Mouse (Mus musculus): ENCODE data around the gene Serpini1. TPM values are rescaled to one million over a fixed set of nuclear protein-coding genes. Genes with fewer than 3 reads are reported as not detected.

Gene Serpini1
- total and polyA plus RNA-seq, 3 experiments: 1.1 to 2.5 (median 1.2) TPM

DNA sequence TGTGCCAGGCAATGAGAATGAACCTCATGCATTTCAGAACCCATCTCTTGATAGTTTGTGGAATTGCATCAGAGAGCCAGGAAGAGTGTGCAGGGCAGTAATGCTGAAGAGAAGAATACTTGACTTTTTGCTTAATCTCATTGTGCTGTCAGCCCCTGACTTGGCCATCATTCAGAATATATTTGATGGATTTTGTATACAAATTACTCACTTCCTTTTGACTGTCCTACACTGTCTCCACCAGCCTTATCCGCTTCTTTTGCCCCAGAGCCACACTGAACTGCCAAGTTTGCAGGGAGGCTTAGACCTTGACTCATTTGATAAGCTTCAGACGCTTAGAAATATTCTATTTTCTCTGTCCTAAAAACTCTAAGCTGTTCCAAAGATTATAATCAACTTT, 129.4 kb downstream of the Serpini1 start:
- no peaks in the 10 kb centered on the region for H3K36me3 ChIP-seq (replicated peaks in 1 of 2; ENCODE audit: control insufficient read depth in 1 of 2, insufficient read depth in 1 of 2, low read length in 1 of 2)
- no peaks in the 10 kb centered on the region for H3K79me2 ChIP-seq (replicated peaks; ENCODE audit: control insufficient read depth, extremely low read depth, insufficient read depth, poor library complexity, severe bottlenecking)
- H3K9me3 ChIP-seq (replicated peaks; ENCODE audit: low read length): no peaks in the 10 kb centered on the region
- dilution Hi-C loops (cut with MboI; ENCODE audit: extremely low pct_ligation_motif_present, extremely low pct_unique_long_range_greater_than_20kb, low sequenced_read_pairs): no loop called here
- H3K4me3 ChIP-seq (replicated peaks in 1 of 3; ENCODE audit: low read depth in 2 of 3, low read length in 2 of 3, poor library complexity in 1 of 3): no peak overlapping the region
- H3K27ac ChIP-seq (ENCODE audit: insufficient read depth, low read depth): no peak overlapping the region
- DNase-seq (ENCODE audit: extremely low read depth): no peak
- no peaks in the 10 kb centered on the region for H3K4me1 ChIP-seq (ENCODE audit: control insufficient read depth in 1 of 2, insufficient read depth in 2 of 2)
- TF ChIP-seq ETS1 (conservative IDR thresholded peaks at IDR 0.05; ENCODE audit: low read depth, low read length) (no peak), USF1 (IDR thresholded peaks at IDR 0.05; ENCODE audit: low read depth, low read length) (no peak), HCFC1 (IDR thresholded peaks at IDR 0.05; ENCODE audit: low read depth, low read length) (no peak), PAX5 (IDR thresholded peaks at IDR 0.05; ENCODE audit: low read length) (no peak), RAD21 (IDR thresholded peaks at IDR 0.05; ENCODE audit: low read depth, low read length) (no peak), CHD2 (IDR thresholded peaks at IDR 0.05; ENCODE audit: low read length) (no peak), TCF12 (IDR thresholded peaks at IDR 0.05; ENCODE audit: low read depth, low read length) (no peak)
- no peak overlapping the region for H3K4me2 ChIP-seq (ENCODE audit: insufficient read depth, low read depth, poor library complexity, severe bottlenecking)
- in situ Hi-C loops (cut with MboI; ENCODE audit: low pct_ligation_motif_present, low pct_unique_long_range_greater_than_20kb, low sequenced_read_pairs): no loop called here
- H3K9ac ChIP-seq (ENCODE audit: insufficient read depth, low read depth): no peak overlapping the region
- no peaks in the 10 kb centered on the region for H3K27me3 ChIP-seq (replicated peaks)

DNA sequence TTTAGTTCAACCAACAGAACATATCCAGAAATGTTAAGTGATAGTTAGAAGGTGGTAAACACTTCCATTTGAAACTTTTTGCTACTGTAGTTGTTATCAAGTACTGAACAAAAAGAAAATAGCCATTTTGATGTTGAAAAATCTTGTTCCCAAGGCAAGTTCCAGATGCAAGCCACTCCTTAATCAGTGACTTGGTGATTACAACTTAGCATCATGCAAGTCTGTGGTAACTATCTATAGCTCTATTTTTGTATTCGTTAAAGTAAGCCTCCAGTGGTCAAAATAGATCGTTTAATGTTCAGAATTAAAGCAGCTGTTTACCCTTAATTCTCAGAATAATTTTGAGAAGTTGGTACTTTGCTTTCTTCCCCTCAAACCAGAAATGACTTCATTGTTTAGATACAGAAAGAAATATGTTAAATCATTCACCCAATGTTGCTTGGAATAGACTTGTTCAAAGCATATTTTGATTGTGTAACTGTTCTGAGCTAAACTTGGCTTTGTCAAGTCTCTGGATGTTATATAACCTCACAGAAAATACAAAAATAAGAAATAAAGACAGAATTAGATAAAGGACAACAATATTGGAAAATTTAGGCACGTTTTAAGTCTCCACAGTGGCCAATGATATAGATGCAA, 130.0 kb downstream of the Serpini1 start:
- no peaks in the 10 kb centered on the region for H3K27me3 ChIP-seq (replicated peaks)
- in situ Hi-C loops (cut with MboI; ENCODE audit: low pct_ligation_motif_present, low pct_unique_long_range_greater_than_20kb, low sequenced_read_pairs) (no loop called here), dilution Hi-C loops (cut with MboI; ENCODE audit: extremely low pct_ligation_motif_present, extremely low pct_unique_long_range_greater_than_20kb, low sequenced_read_pairs) (no loop called here)
- H3K4me1 ChIP-seq (ENCODE audit: control insufficient read depth in 1 of 2, insufficient read depth in 2 of 2): no peaks in the 10 kb centered on the region
- no peak overlapping the region for H3K4me3 ChIP-seq (replicated peaks in 1 of 3; ENCODE audit: low read depth in 2 of 3, low read length in 2 of 3, poor library complexity in 1 of 3)
- H3K9ac ChIP-seq (ENCODE audit: insufficient read depth, low read depth): no peak overlapping the region
- no peak for DNase-seq (ENCODE audit: extremely low read depth)
- no peaks in the 10 kb centered on the region for H3K36me3 ChIP-seq (replicated peaks in 1 of 2; ENCODE audit: control insufficient read depth in 1 of 2, insufficient read depth in 1 of 2, low read length in 1 of 2)
- TF ChIP-seq RAD21 (IDR thresholded peaks at IDR 0.05; ENCODE audit: low read depth, low read length) (no peak), MXI1 (IDR thresholded peaks at IDR 0.05; ENCODE audit: low read depth, low read length) (no peak), KAT2A (IDR thresholded peaks at IDR 0.05; ENCODE audit: insufficient replicate concordance, low read length) (no peak), TCF12 (IDR thresholded peaks at IDR 0.05; ENCODE audit: low read depth, low read length) (no peak), EP300 (IDR thresholded peaks at IDR 0.05; ENCODE audit: low read length) (no peak)
- no peaks in the 10 kb centered on the region for H3K79me2 ChIP-seq (replicated peaks; ENCODE audit: control insufficient read depth, extremely low read depth, insufficient read depth, poor library complexity, severe bottlenecking)
- H3K4me2 ChIP-seq (ENCODE audit: insufficient read depth, low read depth, poor library complexity, severe bottlenecking): no peak overlapping the region
- H3K9me3 ChIP-seq (replicated peaks; ENCODE audit: low read length): no peaks in the 10 kb centered on the region
- no peak overlapping the region for H3K27ac ChIP-seq (ENCODE audit: insufficient read depth, low read depth)

DNA sequence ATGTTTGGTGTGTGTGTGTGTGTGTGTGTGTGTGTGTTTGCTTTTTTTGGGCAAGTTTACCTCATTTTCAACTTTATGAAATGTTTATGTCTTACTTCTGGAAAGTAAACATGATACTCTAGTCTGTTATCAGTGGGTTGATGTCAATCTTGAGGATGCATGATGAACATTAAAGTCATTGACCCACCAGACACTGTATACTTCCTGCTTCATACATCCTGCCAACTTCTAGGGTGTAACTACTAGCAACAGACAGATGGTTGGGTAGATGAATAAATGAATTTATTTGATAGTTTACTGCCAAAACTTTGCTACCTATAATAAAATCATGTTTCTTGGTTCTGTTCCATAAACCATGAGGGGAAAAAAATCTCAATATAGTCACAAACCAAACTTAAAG, 133.0 kb downstream of the Serpini1 start:
- no peaks in the 10 kb centered on the region for H3K4me1 ChIP-seq (ENCODE audit: control insufficient read depth in 1 of 2, insufficient read depth in 2 of 2)
- H3K79me2 ChIP-seq (replicated peaks; ENCODE audit: control insufficient read depth, extremely low read depth, insufficient read depth, poor library complexity, severe bottlenecking): no peaks in the 10 kb centered on the region
- H3K27ac ChIP-seq (ENCODE audit: insufficient read depth, low read depth): no peak overlapping the region
- dilution Hi-C loops (cut with MboI; ENCODE audit: extremely low pct_ligation_motif_present, extremely low pct_unique_long_range_greater_than_20kb, low sequenced_read_pairs): no loop called here
- in situ Hi-C loops (cut with MboI; ENCODE audit: low pct_ligation_motif_present, low pct_unique_long_range_greater_than_20kb, low sequenced_read_pairs): no loop called here
- no peaks in the 10 kb centered on the region for H3K9me3 ChIP-seq (replicated peaks; ENCODE audit: low read length)
- no peaks in the 10 kb centered on the region for H3K27me3 ChIP-seq (replicated peaks)
- no peak overlapping the region for H3K9ac ChIP-seq (ENCODE audit: insufficient read depth, low read depth)
- H3K36me3 ChIP-seq (replicated peaks in 1 of 2; ENCODE audit: control insufficient read depth in 1 of 2, insufficient read depth in 1 of 2, low read length in 1 of 2): no peaks in the 10 kb centered on the region
- TF ChIP-seq GABPA (IDR thresholded peaks at IDR 0.05; ENCODE audit: insufficient replicate concordance, low read depth, low read length): no peak
- TF ChIP-seq ZKSCAN1 (IDR thresholded peaks at IDR 0.05; ENCODE audit: borderline replicate concordance, low read depth, low read length): no peak
- TF ChIP-seq MAX (IDR thresholded peaks at IDR 0.05; ENCODE audit: low read length): no peak
- H3K4me3 ChIP-seq (replicated peaks in 1 of 3; ENCODE audit: low read depth in 2 of 3, low read length in 2 of 3, poor library complexity in 1 of 3): no peak overlapping the region
- H3K4me2 ChIP-seq (ENCODE audit: insufficient read depth, low read depth, poor library complexity, severe bottlenecking): no peak overlapping the region
- DNase-seq (ENCODE audit: extremely low read depth): no peak

Measured in CH12.LX (cell line).